8 mouse cellular contexts compared by ENCODE assay signal in genomic region chr14:30653943-30654659, GRCm38 (mm10). TPM values are rescaled to one million over a fixed set of nuclear protein-coding genes. Genes with fewer than 3 reads are reported as not detected.
DNase-seq lines count a peak whose midpoint lies in the region; ATAC-seq lines count a peak whose summit lies in the region.

Gene Rft1, plus strand, starts transcription at chr14:30654360.

- peak within 1 kb of the TSS; percentile 97 for H3K9ac ChIP-seq in hindbrain, embryonic 14.5 days

- peaks cover 10% of the 10 kb centered on the region; the same call in 1 of the 2 replicates for H3K36me3 ChIP-seq in hindbrain, embryonic 14.5 days (replicated peaks; ENCODE audit: control insufficient read depth, insufficient read depth)

- H3K27ac ChIP-seq in hindbrain, embryonic 14.5 days: peak within 1 kb of the TSS; percentile 85

- H3K27me3 ChIP-seq in hindbrain, embryonic 14.5 days (ENCODE audit: control insufficient read depth, insufficient read depth, low read length): no peaks in the 10 kb centered on the region

- DNase-seq in R1 (ENCODE audit: low read depth, low spot score): peak; percentile 96
- peak; percentile 99 for DNase-seq in cerebellum, postnatal 25 days
- peak; percentile 98 to 99 for DNase-seq in frontal cortex, postnatal 25 days (ENCODE audit: low spot score in 2 of 2)
- DNase-seq in hindbrain, embryonic 14.5 days (ENCODE audit: low spot score): peak; percentile 99
- peak; percentile 97 to 98 for DNase-seq in layer of hippocampus, postnatal 36 days
- peak; percentile 98 for DNase-seq in lung, postnatal 36 days
- DNase-seq in retina, postnatal 1 day: peak; percentile 97
- peak; percentile 98 to 99 for DNase-seq in urinary bladder, adult 18-20 months (ENCODE audit: low spot score in 2 of 2)

- H3K4me3 ChIP-seq in hindbrain, embryonic 14.5 days (replicated peaks; ENCODE audit: low read length): peak within 1 kb of the TSS; percentile 90

- 2% methylated on average over 38 of the region's 38 CpGs for WGBS in hindbrain, embryonic 14.5 days

- no peaks in the 10 kb centered on the region for H3K9me3 ChIP-seq in hindbrain, embryonic 14.5 days (ENCODE audit: control insufficient read depth, low read length)

- H3K4me2 ChIP-seq in hindbrain, embryonic 14.5 days (replicated peaks): peak within 1 kb of the TSS; percentile 63

- peaks cover 9% of the 10 kb centered on the region for H3K4me1 ChIP-seq in hindbrain, embryonic 14.5 days (replicated peaks; ENCODE audit: control insufficient read depth, insufficient read depth, low read length)

- peak; percentile 92 for ATAC-seq in hindbrain, embryonic 14.5 days (ENCODE audit: low FRiP score)

RNA-seq across cellular contexts. Expression of gene Rft1, which starts in this region (rescaled TPM):
- 8.3 and 9.0 TPM in 2 replicates for polyA plus RNA-seq in hindbrain, embryonic 14.5 days (2014; fragmentation: Nextera tagmentation; extraction: Ambion mirVana)
- total RNA-seq in layer of hippocampus, postnatal 36 days (2021): 10 to 100 TPM; 11.2 to 12.7 TPM

Comparison
In these comparisons a context has a peak if more than half of its experiments do, and no peak if none do; other contexts are left out.
1. Peak in every context shown above with its lines: DNase-seq, ATAC-seq, H3K4me3 ChIP-seq and H3K27ac ChIP-seq.